Mouse (Mus musculus) embryonic facial prominence, embryonic 11.5 days (tissue): ENCODE data around the gene Peli2. TPM values are rescaled to one million over a fixed set of nuclear protein-coding genes. Genes with fewer than 3 reads are reported as not detected.

Experiments
- ATAC-seq: fragments of 200-750 bp; cut with Nextera tagmentation; replicated peaks from 2 replicates; pipeline ENCODE4 v1.8.0; 2017; ENCODE audit warnings: low read depth; ENCODE audit not compliant: insufficient number of reproducible peaks, low FRiP score, low TSS enrichment
- DNase-seq: peaks from one replicate; pipeline ENCODE4 v3.0.0-alpha.2; 2015; ENCODE audit warnings: low spot score
- H3K27ac ChIP-seq: fragments of 300-500 bp; sonication (generic); replicated peaks from 2 replicates; pipeline ENCODE4 v1.5.1; 2014; ENCODE audit warnings: mild to moderate bottlenecking, low read depth, low read length, control low read depth
- H3K27me3 ChIP-seq: fragments of 300-500 bp; sonication (generic); 2 replicates; pipeline ENCODE4 v1.6.1; 2014; ENCODE audit warnings: mild to moderate bottlenecking, low read length, moderate library complexity, mixed read lengths; ENCODE audit not compliant: control insufficient read depth, insufficient read depth
- H3K36me3 ChIP-seq: fragments of 300-500 bp; sonication (generic); replicated peaks from 2 replicates; pipeline ENCODE4 v1.6.1; 2014; ENCODE audit warnings: low read depth, mild to moderate bottlenecking, low read length, moderate library complexity, mixed read lengths; ENCODE audit not compliant: control insufficient read depth, insufficient read depth
- H3K4me1 ChIP-seq: fragments of 300-500 bp; sonication (generic); 2 replicates; pipeline ENCODE4 v1.6.1; 2014; ENCODE audit warnings: low read length, mixed read lengths; ENCODE audit not compliant: control insufficient read depth, insufficient read depth
- H3K4me2 ChIP-seq: fragments of 300-500 bp; sonication (generic); 2 replicates; pipeline ENCODE4 v1.6.1; 2014; ENCODE audit warnings: low read depth, mild to moderate bottlenecking, control low read depth, low read length, moderate library complexity
- H3K4me3 ChIP-seq: fragments of 300-500 bp; sonication (generic); 2 replicates; pipeline ENCODE4 v1.5.1; 2014; ENCODE audit warnings: low read depth, low read length, control low read depth
- H3K9ac ChIP-seq: fragments of 300-500 bp; sonication (generic); replicated peaks from 2 replicates; pipeline ENCODE4 v1.6.1; 2014; ENCODE audit warnings: mild to moderate bottlenecking, control low read depth, low read length
- H3K9me3 ChIP-seq: fragments of 300-500 bp; sonication (generic); replicated peaks from 2 replicates; pipeline ENCODE4 v1.6.1; 2016; ENCODE audit warnings: mild to moderate bottlenecking, low read length, inconsistent platforms, mixed read lengths; ENCODE audit not compliant: control insufficient read depth
- WGBS: fragments of 180-500 bp; shearing (Covaris S2); extraction: QIAGEN DNeasy Blood & Tissue Kit; methylation state at CpG from one replicate; pipeline ENCODE4 v1.1.7; 2014; 5-methylcytosine and 5-hydroxymethylcytosine counted together
- polyA plus RNA-seq: library from polyadenylated mRNA; unstranded; fragments of >200 nt; fragmentation: Nextera tagmentation; extraction: Ambion mirVana; gene quantifications from 2 replicates; pipeline ENCODE4 v1.2.1, GENCODE M21; 2014

The Peli2 gene
- polyA plus RNA-seq, 1 experiment from 2014 or later, result 7.7 TPM

- no peak overlapping the region for H3K9ac ChIP-seq
- H3K27ac ChIP-seq, result no peak overlapping the region
- ATAC-seq (no peak), DNase-seq (no peak)
- H3K4me1 ChIP-seq, result peaks cover 2% of the 10 kb centered on the region; the same call in 1 of the 2 replicates
- H3K9me3 ChIP-seq, result no peaks in the 10 kb centered on the region
- no peak overlapping the region for H3K4me3 ChIP-seq
- WGBS, result 51% methylated on average over 3 of the region's 3 CpGs
- no peak overlapping the region for H3K4me2 ChIP-seq
- no peaks in the 10 kb centered on the region for H3K36me3 ChIP-seq
- no peaks in the 10 kb centered on the region for H3K27me3 ChIP-seq
These were observed 36.5 kb downstream of the Peli2 start for GRCm38 (mm10) chr14:48157085-48157484.

- DNase-seq (no peak), ATAC-seq (no peak)
- WGBS, result 88% methylated on average over 8 of the region's 8 CpGs
- Histone ChIP-seq H3K27me3 (no peaks in the 10 kb centered on the region), H3K4me3 (no peak overlapping the region), H3K4me2 (no peak overlapping the region), H3K9ac (no peak overlapping the region), H3K27ac (no peak overlapping the region), H3K4me1 (peaks cover 2% of the 10 kb centered on the region; the same call in 1 of the 2 replicates), H3K36me3 (no peaks in the 10 kb centered on the region), H3K9me3 (no peaks in the 10 kb centered on the region)
These were observed 37.2 kb downstream of the Peli2 start for GRCm38 (mm10) chr14:48157835-48158234.

GRCm38 (mm10) chr14:48159401-48159800, 38.8 kb downstream of the Peli2 start:
- no peak overlapping the region for H3K4me3 ChIP-seq
- ATAC-seq, result no peak
- no peaks in the 10 kb centered on the region for H3K36me3 ChIP-seq
- H3K4me2 ChIP-seq, result no peak overlapping the region
- no peak for DNase-seq
- 43% methylated on average over 3 of the region's 3 CpGs for WGBS
- peaks cover 2% of the 10 kb centered on the region; the same call in 1 of the 2 replicates for H3K4me1 ChIP-seq
- no peaks in the 10 kb centered on the region for H3K27me3 ChIP-seq
- no peak overlapping the region for H3K9ac ChIP-seq
- H3K27ac ChIP-seq, result no peak overlapping the region
- H3K9me3 ChIP-seq, result no peaks in the 10 kb centered on the region

- no peak overlapping the region for H3K4me2 ChIP-seq
- no peaks in the 10 kb centered on the region for H3K36me3 ChIP-seq
- DNase-seq (no peak), ATAC-seq (no peak)
- no peak overlapping the region for H3K4me3 ChIP-seq
- H3K9ac ChIP-seq, result no peak overlapping the region
- H3K27ac ChIP-seq, result no peak overlapping the region
- H3K9me3 ChIP-seq, result no peaks in the 10 kb centered on the region
- H3K27me3 ChIP-seq, result no peaks in the 10 kb centered on the region
- peaks cover 2% of the 10 kb centered on the region; the same call in 1 of the 2 replicates for H3K4me1 ChIP-seq
- WGBS, result 87% methylated on average over 14 of the region's 14 CpGs
These were observed 41.8 kb downstream of the Peli2 start for GRCm38 (mm10) chr14:48162446-48162845.

- no peaks in the 10 kb centered on the region for H3K9me3 ChIP-seq
- no peak overlapping the region for H3K27ac ChIP-seq
- ATAC-seq, result no peak
- H3K4me2 ChIP-seq, result no peak overlapping the region
- H3K4me3 ChIP-seq, result no peak overlapping the region
- H3K36me3 ChIP-seq, result no peaks in the 10 kb centered on the region
- H3K4me1 ChIP-seq, result no peaks in the 10 kb centered on the region
- 65% methylated on average over 8 of the region's 8 CpGs for WGBS
- no peaks in the 10 kb centered on the region for H3K27me3 ChIP-seq
- H3K9ac ChIP-seq, result no peak overlapping the region
- no peak for DNase-seq
These were observed 44.3 kb downstream of the Peli2 start for GRCm38 (mm10) chr14:48164917-48165316.

GRCm38 (mm10) chr14:48166396-48166795, 45.8 kb downstream of the Peli2 start:
- no peaks in the 10 kb centered on the region for H3K9me3 ChIP-seq
- no peak overlapping the region for H3K9ac ChIP-seq
- no peak overlapping the region for H3K27ac ChIP-seq
- H3K4me1 ChIP-seq, result no peaks in the 10 kb centered on the region
- no peaks in the 10 kb centered on the region for H3K27me3 ChIP-seq
- no peak overlapping the region for H3K4me3 ChIP-seq
- 90% methylated on average over 9 of the region's 9 CpGs for WGBS
- H3K36me3 ChIP-seq, result no peaks in the 10 kb centered on the region
- H3K4me2 ChIP-seq, result no peak overlapping the region
- ATAC-seq (no peak), DNase-seq (no peak)

GRCm38 (mm10) chr14:48167020-48167419, 46.4 kb downstream of the Peli2 start:
- H3K36me3 ChIP-seq, result no peaks in the 10 kb centered on the region
- WGBS, result 53% methylated on average over 3 of the region's 3 CpGs
- no peak overlapping the region for H3K4me2 ChIP-seq
- H3K4me3 ChIP-seq, result no peak overlapping the region
- no peaks in the 10 kb centered on the region for H3K27me3 ChIP-seq
- H3K9me3 ChIP-seq, result no peaks in the 10 kb centered on the region
- DNase-seq (no peak), ATAC-seq (peak; percentile 63; the same call in 1 of the 2 replicates)
- H3K27ac ChIP-seq, result no peak overlapping the region
- H3K4me1 ChIP-seq, result no peaks in the 10 kb centered on the region
- H3K9ac ChIP-seq, result no peak overlapping the region

GRCm38 (mm10) chr14:48168116-48168515, 47.5 kb downstream of the Peli2 start:
- ATAC-seq (no peak), DNase-seq (no peak)
- no peaks in the 10 kb centered on the region for H3K27me3 ChIP-seq
- 85% methylated on average over 6 of the region's 6 CpGs for WGBS
- no peak overlapping the region for H3K4me3 ChIP-seq
- H3K4me2 ChIP-seq, result no peak overlapping the region
- no peaks in the 10 kb centered on the region for H3K36me3 ChIP-seq
- H3K9ac ChIP-seq, result no peak overlapping the region
- H3K9me3 ChIP-seq, result no peaks in the 10 kb centered on the region
- no peaks in the 10 kb centered on the region for H3K4me1 ChIP-seq
- no peak overlapping the region for H3K27ac ChIP-seq
